Mouse (Mus musculus) kidney, adult 2 months (tissue): ENCODE measurements around the gene Wbp1. TPM values are rescaled to one million over a fixed set of nuclear protein-coding genes. Genes with fewer than 3 reads are reported as not detected.
"Not testable (repeated sequence)": the region's sequence is repeated elsewhere in the genome, so short reads cannot be mapped to it uniquely, and the experiment has no call there.

ENCODE experiments used
- DNase-seq: peaks from one replicate; pipeline ENCODE4 v3.0.0; 2021
- H3K27ac ChIP-seq: fragments of 200-500 bp; 2 replicates; pipeline ENCODE4 v1.5.1; 2012; ENCODE audit warnings: low read depth, low read length, control low read depth, inconsistent platforms; ENCODE audit not compliant: insufficient read depth
- H3K27me3 ChIP-seq: fragments of 200-500 bp; replicated peaks from 2 replicates; pipeline ENCODE4 v1.6.1; 2012; ENCODE audit warnings: mild to moderate bottlenecking, moderate library complexity, low read length, inconsistent platforms; ENCODE audit not compliant: control insufficient read depth, insufficient read depth
- H3K36me3 ChIP-seq: fragments of 200-500 bp; 2 replicates; pipeline ENCODE4 v1.6.1; 2012; ENCODE audit warnings: mild to moderate bottlenecking, moderate library complexity, low read length, inconsistent platforms; ENCODE audit not compliant: control insufficient read depth, insufficient read depth
- H3K4me1 ChIP-seq: fragments of 200-500 bp; 2 replicates; pipeline ENCODE4 v1.6.1; 2011; ENCODE audit warnings: low read length; ENCODE audit not compliant: control insufficient read depth, insufficient read depth
- H3K4me3 ChIP-seq: fragments of 200-500 bp; 2 replicates; pipeline ENCODE4 v1.5.1; 2011; ENCODE audit warnings: mild to moderate bottlenecking, low read depth, low read length, control low read depth; ENCODE audit not compliant: insufficient read depth
- CTCF ChIP-seq: fragments of 200-500 bp; conservative IDR thresholded peaks from 2 replicates; pipeline ENCODE4 v1.5.1; 2011; ENCODE audit warnings: low read depth, mild to moderate bottlenecking, control low read depth, low read length, moderate library complexity, mixed read lengths; ENCODE audit not compliant: insufficient read depth, insufficient read length
- POLR2A ChIP-seq: fragments of 200-500 bp; IDR thresholded peaks from one replicate; pipeline ENCODE4 v1.6.1; 2011; ENCODE audit warnings: low read depth, low read length, control low read depth
- WGBS: fragments of 180-500 bp; shearing (Covaris S2); methylation state at CpG from one replicate; pipeline ENCODE4 v1.1.7; 2018; 5-methylcytosine and 5-hydroxymethylcytosine counted together
- polyA plus RNA-seq: library from polyadenylated mRNA; depleted of rRNA; stranded (reverse); fragments of >200 nt; gene quantifications from 2 replicates; pipeline ENCODE4 v1.2.3, GENCODE M21; 2012

The Wbp1 gene
- polyA plus RNA-seq, 1 experiment: 203 TPM

DNA sequence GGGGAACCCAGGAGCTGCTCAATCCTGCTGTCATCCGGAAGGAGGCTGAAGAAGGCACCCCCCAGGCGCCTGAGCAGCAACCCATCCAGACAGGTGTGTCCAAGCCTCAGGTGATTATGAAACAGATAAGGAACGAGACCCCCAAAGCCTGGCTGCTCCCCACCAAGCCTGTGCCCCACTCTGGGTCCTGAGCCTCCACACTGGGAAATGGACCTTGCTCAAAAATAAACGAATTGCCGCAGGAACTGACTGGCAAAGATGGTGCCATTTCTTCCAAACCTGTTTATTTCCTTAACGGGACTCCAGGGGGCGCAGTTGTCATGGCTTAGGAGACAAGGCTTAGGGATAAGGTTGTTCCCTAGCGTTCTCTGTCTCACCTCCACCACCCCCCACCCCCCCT is 41.3 kb upstream of the Wbp1 start:
- Histone ChIP-seq H3K27ac (no peak overlapping the region), H3K27me3 (no peaks in the 10 kb centered on the region), H3K36me3 (no peaks in the 10 kb centered on the region), H3K4me1 (peaks cover 7% of the 10 kb centered on the region; the same call in 1 of the 2 replicates), H3K4me3 (peak overlapping the region; percentile 52)
- TF ChIP-seq POLR2A: no peak
- TF ChIP-seq CTCF: peak; percentile 83
- WGBS: 0% methylated on average over 8 of the region's 8 CpGs
- peak; percentile 82 for DNase-seq

DNA sequence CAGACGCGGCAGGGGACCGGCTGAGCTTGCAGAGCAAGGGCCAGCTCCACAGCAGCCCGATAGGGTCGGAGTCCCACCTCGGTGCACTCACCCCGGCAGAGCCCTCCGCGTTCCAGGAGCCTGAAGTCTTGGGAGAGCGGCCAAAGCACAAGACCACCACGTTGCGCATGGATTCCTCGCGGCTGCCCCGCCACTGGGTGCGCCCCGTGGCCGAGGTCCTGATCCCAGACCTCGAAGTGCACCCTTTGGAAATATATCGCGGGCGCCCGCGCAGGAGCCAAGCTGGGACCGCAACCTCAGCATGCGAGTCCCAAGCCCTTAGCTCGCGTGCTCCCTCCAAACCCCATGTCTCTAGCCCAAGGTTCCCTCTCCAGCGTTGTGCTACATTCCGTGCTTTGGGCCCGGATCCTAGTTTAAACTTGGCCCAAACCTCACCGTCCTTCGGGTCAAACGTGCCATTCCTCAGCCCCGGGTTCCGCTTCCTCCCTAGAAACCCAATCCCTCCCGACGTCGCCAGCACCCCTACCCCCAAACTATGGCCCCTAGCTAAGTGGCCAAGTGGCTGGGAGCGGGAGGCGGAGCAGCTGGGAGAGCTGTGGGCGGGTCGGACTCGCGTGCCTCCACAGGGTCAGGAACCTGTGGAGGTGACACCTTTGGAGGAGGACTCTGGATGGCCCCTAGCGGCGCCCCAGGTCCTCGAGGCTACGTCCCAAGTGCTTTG is 40.7 kb upstream of the Wbp1 start:
- no peaks in the 10 kb centered on the region for H3K27me3 ChIP-seq
- peak overlapping the region; percentile 52 for H3K4me3 ChIP-seq
- no peak for TF ChIP-seq CTCF
- no peak for TF ChIP-seq POLR2A
- WGBS: 2% methylated on average over 49 of the region's 49 CpGs
- peaks cover 4% of the 10 kb centered on the region; the same call in 1 of the 2 replicates for H3K4me1 ChIP-seq
- H3K36me3 ChIP-seq: no peaks in the 10 kb centered on the region
- H3K27ac ChIP-seq: no peak overlapping the region
- peak; percentile 84 for DNase-seq

DNA sequence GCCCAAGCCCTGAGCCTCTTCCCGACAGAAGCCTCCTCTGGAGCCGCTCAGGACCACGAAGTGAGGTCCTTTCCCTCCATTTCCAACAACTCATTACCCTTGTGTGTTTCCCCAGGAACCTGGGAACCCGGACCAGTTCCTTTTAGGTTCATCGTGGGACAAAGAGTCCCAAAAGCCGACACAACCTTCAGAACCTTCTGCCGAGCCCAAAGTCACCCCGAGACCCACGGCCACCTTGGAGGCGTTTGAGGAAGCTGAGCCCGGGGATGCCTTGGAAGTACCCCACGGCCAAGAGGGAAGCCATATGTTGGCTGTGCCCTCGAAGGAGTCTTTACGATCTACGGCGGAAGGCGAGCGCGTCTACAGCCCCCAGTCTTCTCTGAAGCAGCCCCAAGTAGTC is 40.1 kb upstream of the Wbp1 start:
- peaks cover 4% of the 10 kb centered on the region; the same call in 1 of the 2 replicates for H3K4me1 ChIP-seq
- no peak for DNase-seq
- WGBS: 34% methylated on average over 19 of the region's 19 CpGs
- no peak overlapping the region for H3K27ac ChIP-seq
- TF ChIP-seq CTCF (no peak), POLR2A (no peak)
- no peaks in the 10 kb centered on the region for H3K27me3 ChIP-seq
- H3K4me3 ChIP-seq: peak overlapping the region; percentile 52; the same call in 1 of the 2 replicates
- no peaks in the 10 kb centered on the region for H3K36me3 ChIP-seq

DNA sequence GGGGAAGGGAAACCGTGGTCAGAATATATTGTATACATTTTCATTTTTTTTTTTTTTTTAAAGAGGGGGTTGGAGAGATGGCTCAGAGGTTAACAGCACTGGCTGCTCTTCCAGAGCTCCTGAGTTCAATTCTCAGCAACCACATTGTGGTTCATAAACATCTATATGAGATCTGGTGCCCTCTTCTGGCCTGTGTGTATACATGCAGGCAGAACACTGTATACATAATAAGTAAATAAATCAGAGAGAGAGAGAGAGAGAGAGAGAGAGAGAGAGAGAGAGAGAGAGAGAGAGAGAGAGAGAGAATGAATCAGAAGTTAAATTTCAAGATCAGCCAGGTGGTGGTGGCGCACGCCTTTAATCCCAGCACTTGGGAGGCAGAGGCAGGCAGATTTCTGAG is 38.1 kb upstream of the Wbp1 start:
- H3K27me3 ChIP-seq, H3K4me3 ChIP-seq, H3K4me1 ChIP-seq, H3K36me3 ChIP-seq, H3K27ac ChIP-seq: not testable (repeated sequence)
- 0 out of 2 replicates have a peak, but pooled peaks have one; percentile 3 for TF ChIP-seq CTCF
- 20% methylated on average over 3 of the region's 3 CpGs for WGBS
- DNase-seq: peak; percentile 33

DNA sequence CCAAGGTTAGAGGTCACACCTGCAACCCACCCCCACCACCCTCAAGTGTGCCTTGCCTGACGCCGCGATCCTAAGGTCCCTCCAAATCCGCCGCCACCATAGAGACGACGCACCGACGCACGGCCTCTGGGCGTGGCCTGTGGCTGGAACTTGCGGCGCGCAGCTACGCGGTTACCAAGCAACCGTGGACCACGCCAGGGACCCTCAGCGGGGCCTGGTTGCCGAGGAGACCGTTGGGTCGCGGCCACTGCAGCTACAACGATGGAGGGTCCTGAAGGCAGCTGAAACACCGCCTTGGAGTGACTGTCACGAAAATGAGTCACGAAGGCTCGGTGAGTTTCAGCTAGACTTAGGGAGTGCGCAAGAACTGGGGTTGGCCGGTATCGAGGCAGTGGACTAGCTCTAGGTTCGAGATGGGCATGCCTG is 34.9 kb upstream of the Wbp1 start, which contains the start of the genes Wdr54 and 1700003E16Rik:
Gene Wdr54, minus strand, starts transcription at position 139 of the 426 bp plus-strand sequence.
Gene 1700003E16Rik, plus strand, starts transcription at position 146 of the 426 bp plus-strand sequence.
- peak within 1 kb of the TSS; percentile 68 for H3K4me3 ChIP-seq
- no peak within 1 kb of the TSS for H3K27ac ChIP-seq
- H3K4me1 ChIP-seq: no peaks in the 10 kb centered on the region
- H3K27me3 ChIP-seq: no peaks in the 10 kb centered on the region
- peak; percentile 64 for DNase-seq
- TF ChIP-seq CTCF (no peak), POLR2A (no peak)
- H3K36me3 ChIP-seq: no peaks in the 10 kb centered on the region
- WGBS: 2% methylated on average over 32 of the region's 32 CpGs

DNA sequence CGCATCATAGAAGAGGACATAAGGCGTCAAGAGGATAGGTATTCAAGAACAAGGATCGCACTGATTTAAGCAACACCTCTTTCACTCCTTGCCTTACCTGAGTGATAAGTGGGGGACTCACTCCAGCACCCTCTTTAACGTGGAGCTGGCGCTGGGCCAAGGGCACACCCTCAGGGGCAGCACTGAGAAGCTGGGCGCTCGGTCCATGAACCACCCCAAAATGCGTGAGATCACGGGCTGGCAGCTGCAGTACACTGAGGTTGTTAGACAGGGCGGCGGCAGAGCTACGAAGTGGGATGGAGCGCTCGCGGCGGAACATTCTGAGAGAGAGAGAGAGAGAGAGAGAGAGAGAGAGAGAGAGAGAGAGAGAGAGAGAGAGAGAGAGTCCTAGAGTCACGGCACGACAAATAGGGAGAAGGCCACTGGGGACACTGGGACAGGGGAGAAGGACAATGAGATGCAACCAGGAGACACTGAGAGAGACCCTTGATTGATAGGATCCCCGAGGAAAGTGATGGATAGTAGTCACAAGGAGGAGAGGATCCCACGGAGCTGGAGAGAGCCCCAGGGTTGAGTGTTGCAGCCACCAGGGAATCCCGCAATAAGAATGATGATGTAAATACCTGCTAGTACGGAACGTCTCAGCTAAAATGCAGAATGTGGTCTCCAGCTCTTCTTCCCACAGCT is 34.3 kb upstream of the Wbp1 start:
- Histone ChIP-seq H3K4me3 (peak overlapping the region; percentile 68), H3K27me3 (no peaks in the 10 kb centered on the region), H3K36me3 (no peaks in the 10 kb centered on the region), H3K4me1 (no peaks in the 10 kb centered on the region), H3K27ac (no peak overlapping the region)
- no peak for TF ChIP-seq CTCF
- no peak for TF ChIP-seq POLR2A
- WGBS: 13% methylated on average over 23 of the region's 23 CpGs
- DNase-seq: no peak

DNA sequence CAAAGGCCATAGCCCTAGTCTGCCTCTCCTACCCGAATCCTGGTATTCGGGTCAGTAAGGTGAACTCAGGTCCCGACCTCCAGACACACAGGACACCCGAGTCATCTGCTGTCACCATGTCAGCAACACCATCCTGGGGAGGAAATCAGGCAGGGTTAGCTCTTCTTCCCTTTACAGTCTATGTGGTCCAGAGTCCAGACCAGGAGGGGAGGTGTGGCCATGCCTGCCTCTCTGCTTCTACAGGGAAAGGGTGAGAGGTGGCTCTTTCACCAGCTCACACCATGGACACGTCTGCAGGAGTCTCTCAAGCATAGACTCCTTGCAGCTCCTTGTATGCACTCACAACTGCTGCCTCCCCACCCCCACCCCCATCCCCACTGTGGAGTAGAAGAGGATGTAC is 32.1 kb upstream of the Wbp1 start:
- Histone ChIP-seq H3K27me3 (no peaks in the 10 kb centered on the region), H3K27ac (no peak overlapping the region), H3K36me3 (no peaks in the 10 kb centered on the region), H3K4me3 (no peak overlapping the region), H3K4me1 (no peaks in the 10 kb centered on the region)
- WGBS: 59% methylated on average over 5 of the region's 5 CpGs
- no peak for DNase-seq
- no peak for TF ChIP-seq CTCF
- no peak for TF ChIP-seq POLR2A
